Mouse (Mus musculus) liver, embryonic 16.5 days (tissue): ENCODE measurements around the gene Pigz. TPM values are rescaled to one million over a fixed set of nuclear protein-coding genes. Genes with fewer than 3 reads are reported as not detected.

Source experiments
- ATAC-seq: fragments of 200-750 bp; cut with Nextera tagmentation; 2 replicates; pipeline ENCODE4 v1.8.0; 2017; ENCODE audit warnings: low read depth, mild to moderate bottlenecking, moderate number of reproducible peaks, moderate library complexity
- H3K27ac ChIP-seq: fragments of 300-500 bp; sonication (generic); 2 replicates; pipeline ENCODE4 v1.5.1; 2014; ENCODE audit warnings: mild to moderate bottlenecking, low read length
- H3K27me3 ChIP-seq: fragments of 300-500 bp; sonication (generic); 2 replicates; pipeline ENCODE4 v1.6.1; 2014; ENCODE audit warnings: low read depth, low read length, mixed read lengths; ENCODE audit not compliant: control insufficient read depth, insufficient read depth
- H3K36me3 ChIP-seq: fragments of 300-500 bp; sonication (generic); 2 replicates; pipeline ENCODE4 v1.6.1; 2014; ENCODE audit warnings: mild to moderate bottlenecking; ENCODE audit not compliant: control insufficient read depth, insufficient read depth
- H3K4me1 ChIP-seq: fragments of 300-500 bp; sonication (generic); 2 replicates; pipeline ENCODE4 v1.6.1; 2014; ENCODE audit warnings: low read depth, low read length, mixed read lengths; ENCODE audit not compliant: control insufficient read depth
- H3K4me2 ChIP-seq: fragments of 300-500 bp; sonication (generic); 2 replicates; pipeline ENCODE4 v1.6.1; 2014; ENCODE audit warnings: low read depth, low read length, mixed read lengths
- H3K4me3 ChIP-seq: fragments of 300-500 bp; sonication (generic); 2 replicates; pipeline ENCODE4 v1.5.1; 2014; ENCODE audit warnings: low read depth, mild to moderate bottlenecking, low read length
- H3K9ac ChIP-seq: fragments of 300-500 bp; sonication (generic); 2 replicates; pipeline ENCODE4 v1.6.1; 2014; ENCODE audit warnings: low read depth, low read length
- H3K9me3 ChIP-seq: fragments of 300-500 bp; sonication (generic); replicated peaks from 2 replicates; pipeline ENCODE4 v1.6.1; 2016; ENCODE audit warnings: low read length; ENCODE audit not compliant: control insufficient read depth
- WGBS: fragments of 180-500 bp; shearing (Covaris S2); extraction: QIAGEN DNeasy Blood & Tissue Kit; methylation state at CpG from one replicate; pipeline ENCODE4 v1.1.7; 2014; ENCODE audit not compliant: insufficient replicate concordance; 5-methylcytosine and 5-hydroxymethylcytosine counted together
- polyA plus RNA-seq: library from polyadenylated mRNA; unstranded; fragments of >200 nt; fragmentation: Nextera tagmentation; extraction: Ambion mirVana; gene quantifications from 2 replicates; pipeline ENCODE4 v1.2.1, GENCODE M21; 2015

Pigz gene
- polyA plus RNA-seq, 1 experiment from 2014 or later: 0.37 TPM

- Histone ChIP-seq H3K9ac (no peak overlapping the region), H3K4me1 (peaks cover 4% of the 10 kb centered on the region; the same call in 1 of the 2 replicates), H3K36me3 (no peaks in the 10 kb centered on the region), H3K27me3 (no peaks in the 10 kb centered on the region; the same call in 1 of the 2 replicates), H3K9me3 (no peaks in the 10 kb centered on the region), H3K27ac (no peak overlapping the region), H3K4me3 (no peak overlapping the region), H3K4me2 (no peak overlapping the region)
- ATAC-seq: no peak
- 61% methylated on average over 4 of the region's 4 CpGs for WGBS
Measured at GRCm38 (mm10) chr16:31905331-31905730, 28.3 kb upstream of the Pigz start.

DNA sequence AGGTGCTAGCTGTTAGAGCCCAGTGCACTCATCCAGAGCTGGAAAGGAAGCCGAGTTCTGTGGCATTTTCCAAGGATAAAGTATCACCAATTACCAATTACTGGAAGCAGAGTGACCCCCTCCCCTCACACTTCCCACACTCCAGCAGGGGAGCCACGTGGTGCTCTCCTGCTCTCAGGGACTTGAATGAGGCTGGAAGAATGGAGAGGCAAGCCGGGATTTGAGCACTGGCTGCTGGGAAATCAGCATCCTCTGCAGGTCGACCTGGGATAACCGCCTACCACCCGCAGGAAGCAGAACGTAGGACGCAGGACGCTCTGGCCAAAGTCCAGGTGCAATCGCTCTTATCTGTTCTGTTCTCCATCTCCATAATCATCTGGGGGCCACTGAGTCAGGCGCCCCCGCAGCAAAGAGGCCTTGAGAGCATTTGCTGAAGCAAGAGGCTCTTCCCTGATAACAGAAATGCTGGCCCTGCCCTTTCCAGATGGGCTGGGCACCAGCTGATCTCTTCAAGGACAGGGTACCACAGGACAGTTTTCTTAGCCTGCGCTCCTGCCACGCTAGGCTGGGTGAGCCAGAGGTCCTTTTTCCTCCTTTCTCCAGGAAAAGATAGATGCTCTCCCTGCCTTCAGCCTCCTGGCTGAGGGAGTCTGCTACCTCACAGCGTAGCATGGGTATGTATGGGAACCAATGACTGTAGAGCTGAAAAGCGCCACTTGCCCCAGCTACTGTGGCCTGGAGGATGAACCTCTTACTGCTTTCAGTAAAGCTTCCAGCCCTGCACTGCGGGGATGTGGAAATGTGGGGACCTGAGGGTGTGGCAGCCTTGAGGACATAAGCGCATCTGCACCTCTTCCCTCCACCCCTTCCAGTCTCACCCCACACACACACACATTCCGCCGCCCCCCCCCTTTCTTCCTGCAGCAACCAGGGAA, 27.5 kb upstream of the Pigz start:
- peaks cover 4% of the 10 kb centered on the region; the same call in 1 of the 2 replicates for H3K4me1 ChIP-seq
- no peaks in the 10 kb centered on the region; the same call in 1 of the 2 replicates for H3K27me3 ChIP-seq
- H3K9ac ChIP-seq: no peak overlapping the region
- no peak overlapping the region for H3K4me3 ChIP-seq
- H3K9me3 ChIP-seq: no peaks in the 10 kb centered on the region
- ATAC-seq: no peak
- H3K36me3 ChIP-seq: no peaks in the 10 kb centered on the region
- H3K27ac ChIP-seq: no peak overlapping the region
- WGBS: 33% methylated on average over 20 of the region's 20 CpGs
- H3K4me2 ChIP-seq: peak overlapping the region; percentile 43

DNA sequence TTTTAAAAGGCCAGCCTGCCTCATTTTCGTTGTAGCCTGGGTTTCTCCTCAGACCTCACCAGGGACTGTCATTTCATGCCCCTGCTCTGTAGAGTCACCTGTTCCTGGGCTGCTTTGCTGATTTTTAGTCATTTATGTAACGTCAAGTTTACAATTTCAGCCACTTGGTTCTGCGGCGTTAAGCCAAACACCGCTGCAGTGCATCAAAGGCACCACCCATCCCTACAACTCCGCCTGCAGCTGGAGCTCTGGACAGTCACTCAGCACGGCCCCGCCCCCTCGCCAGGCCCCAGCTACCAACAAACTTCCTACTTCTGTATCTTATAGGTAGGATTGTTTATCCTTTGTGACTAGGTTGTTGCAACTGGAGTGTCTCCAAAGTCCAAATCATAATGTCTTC, 26.8 kb upstream of the Pigz start:
- Histone ChIP-seq H3K9me3 (no peaks in the 10 kb centered on the region), H3K9ac (no peak overlapping the region), H3K4me3 (no peak overlapping the region), H3K27me3 (no peaks in the 10 kb centered on the region; the same call in 1 of the 2 replicates), H3K36me3 (no peaks in the 10 kb centered on the region), H3K4me2 (peak overlapping the region; percentile 43), H3K27ac (no peak overlapping the region), H3K4me1 (peaks cover 4% of the 10 kb centered on the region; the same call in 1 of the 2 replicates)
- 6% methylated on average over 9 of the region's 9 CpGs for WGBS
- no peak for ATAC-seq

DNA sequence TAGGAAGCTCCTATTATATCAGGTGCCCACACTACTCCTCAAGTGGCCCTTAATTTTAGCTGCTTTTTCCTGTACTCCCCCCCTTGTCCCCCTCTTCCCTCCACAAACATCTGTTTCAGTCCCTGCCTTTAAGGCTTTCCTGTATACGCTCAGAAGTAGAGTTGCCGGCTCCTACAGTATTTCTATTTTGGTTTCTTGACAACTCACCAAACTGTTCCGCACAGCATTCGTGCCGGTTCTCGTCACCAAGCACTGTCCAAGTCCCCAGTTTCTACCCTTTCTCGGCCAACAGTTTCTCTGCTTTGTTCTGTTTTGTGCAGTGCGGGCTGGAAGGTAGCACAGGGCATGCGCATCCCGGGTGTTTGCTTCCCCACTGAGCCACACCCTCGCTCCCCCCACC, 24.7 kb upstream of the Pigz start:
- Histone ChIP-seq H3K9ac (no peak overlapping the region), H3K4me1 (peaks cover 4% of the 10 kb centered on the region; the same call in 1 of the 2 replicates), H3K9me3 (no peaks in the 10 kb centered on the region), H3K4me3 (no peak overlapping the region), H3K27me3 (no peaks in the 10 kb centered on the region; the same call in 1 of the 2 replicates), H3K27ac (no peak overlapping the region), H3K4me2 (no peak overlapping the region), H3K36me3 (no peaks in the 10 kb centered on the region)
- WGBS: 51% methylated on average over 11 of the region's 11 CpGs
- no peak for ATAC-seq

GRCm38 (mm10) chr16:31910281-31910847, 23.3 kb upstream of the Pigz start:
- Histone ChIP-seq H3K4me3 (no peak overlapping the region), H3K27me3 (no peaks in the 10 kb centered on the region; the same call in 1 of the 2 replicates), H3K9me3 (no peaks in the 10 kb centered on the region), H3K27ac (no peak overlapping the region), H3K9ac (no peak overlapping the region), H3K36me3 (no peaks in the 10 kb centered on the region), H3K4me2 (no peak overlapping the region), H3K4me1 (peaks cover 4% of the 10 kb centered on the region; the same call in 1 of the 2 replicates)
- 24% methylated on average over 10 of the region's 10 CpGs for WGBS
- no peak for ATAC-seq

DNA sequence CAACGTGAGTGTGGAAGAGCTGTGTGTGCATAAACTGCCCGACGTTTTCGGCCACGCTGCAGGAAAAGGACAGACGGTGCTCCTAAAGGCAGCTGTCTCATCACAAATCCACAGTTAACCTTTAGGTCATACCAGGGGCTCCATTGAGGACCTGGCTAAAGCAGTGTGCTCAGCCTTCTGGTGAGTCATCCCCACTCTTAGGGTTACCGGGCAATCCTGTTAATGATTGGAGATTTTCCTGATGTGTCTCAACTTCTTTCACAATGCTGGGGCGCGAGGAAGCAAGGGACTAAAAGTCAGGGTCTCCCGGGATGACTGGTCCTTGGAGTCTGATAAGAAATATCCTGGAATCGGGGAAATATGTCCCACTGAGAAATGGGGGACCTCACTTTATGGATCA, 15.9 kb upstream of the Pigz start:
- no peaks in the 10 kb centered on the region for H3K36me3 ChIP-seq
- peak overlapping the region; percentile 38 for H3K4me2 ChIP-seq
- no peak overlapping the region; the same call in 1 of the 2 replicates for H3K4me3 ChIP-seq
- no peak overlapping the region for H3K9ac ChIP-seq
- no peaks in the 10 kb centered on the region for H3K27me3 ChIP-seq
- WGBS: 54% methylated on average over 11 of the region's 11 CpGs
- no peaks in the 10 kb centered on the region for H3K9me3 ChIP-seq
- ATAC-seq: no peak
- no peaks in the 10 kb centered on the region; the same call in 1 of the 2 replicates for H3K4me1 ChIP-seq
- no peak overlapping the region for H3K27ac ChIP-seq

DNA sequence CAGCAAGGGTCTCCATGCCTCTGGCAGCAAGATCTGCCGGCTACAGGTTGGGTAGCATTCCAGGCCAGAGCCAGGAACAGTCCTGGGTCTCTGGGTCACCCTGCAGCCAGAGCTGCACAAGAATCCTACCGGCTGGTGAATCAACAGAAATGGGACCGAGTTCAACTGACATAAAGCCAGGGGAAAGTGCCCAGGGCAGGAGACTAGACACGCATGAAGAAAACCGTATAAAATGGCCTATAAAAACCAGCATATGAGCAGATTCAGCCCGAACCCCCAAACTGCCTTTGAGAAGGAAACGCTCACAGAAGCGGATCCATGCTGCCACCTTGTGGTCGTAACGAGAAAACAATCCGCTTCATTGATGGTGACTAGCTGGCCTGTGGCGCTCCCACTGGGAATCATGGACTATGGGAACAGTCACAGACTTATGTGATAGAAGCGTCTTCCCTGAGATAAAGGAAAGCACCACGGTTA, 15.4 kb upstream of the Pigz start:
- no peak overlapping the region for H3K27ac ChIP-seq
- no peaks in the 10 kb centered on the region for H3K9me3 ChIP-seq
- H3K4me2 ChIP-seq: peak overlapping the region; percentile 38
- H3K4me3 ChIP-seq: peak overlapping the region; percentile 21; the same call in 1 of the 2 replicates
- H3K36me3 ChIP-seq: no peaks in the 10 kb centered on the region
- no peaks in the 10 kb centered on the region; the same call in 1 of the 2 replicates for H3K4me1 ChIP-seq
- H3K9ac ChIP-seq: no peak overlapping the region
- 4% methylated on average over 14 of the region's 14 CpGs for whole genome bisulfite sequencing
- no peaks in the 10 kb centered on the region for H3K27me3 ChIP-seq
- ATAC-seq: no peak

GRCm38 (mm10) chr16:31924368-31924767, 9.3 kb upstream of the Pigz start:
- no peaks in the 10 kb centered on the region for H3K9me3 ChIP-seq
- no peaks in the 10 kb centered on the region for H3K27me3 ChIP-seq
- no peak overlapping the region for H3K27ac ChIP-seq
- 58% methylated on average over 6 of the region's 6 CpGs for WGBS
- no peak overlapping the region for H3K9ac ChIP-seq
- ATAC-seq: no peak
- no peak overlapping the region for H3K4me2 ChIP-seq
- no peak overlapping the region for H3K4me3 ChIP-seq
- H3K36me3 ChIP-seq: no peaks in the 10 kb centered on the region
- H3K4me1 ChIP-seq: no peaks in the 10 kb centered on the region

- no peaks in the 10 kb centered on the region for H3K36me3 ChIP-seq
- no peaks in the 10 kb centered on the region for H3K27me3 ChIP-seq
- H3K9ac ChIP-seq: no peak overlapping the region
- H3K27ac ChIP-seq: no peak overlapping the region
- WGBS: 62% methylated on average over 6 of the region's 6 CpGs
- no peak overlapping the region for H3K4me2 ChIP-seq
- no peaks in the 10 kb centered on the region for H3K4me1 ChIP-seq
- H3K9me3 ChIP-seq: no peaks in the 10 kb centered on the region
- no peak overlapping the region for H3K4me3 ChIP-seq
- no peak for ATAC-seq
Measured at GRCm38 (mm10) chr16:31926091-31926490, 7.6 kb upstream of the Pigz start.
